Mouse (Mus musculus): ENCODE results near the gene Olfr328.
"Not testable (repeated sequence)": the region's sequence is repeated elsewhere in the genome, so short reads cannot be mapped to it uniquely, and the experiment has no call there.

Gene Olfr328

GRCm38 (mm10) chr11:58555536-58555935 lies at the start of gene Olfr328:
Gene Olfr328 (minus strand): TSS chr11:58555636.
- DNase-seq, result no peak

- DNase-seq, result no peak
These were observed 49.8 kb upstream of the Olfr328 start for GRCm38 (mm10) chr11:58605228-58605627.

- no peak for DNase-seq
These were observed 49.3 kb upstream of the Olfr328 start for GRCm38 (mm10) chr11:58604688-58605087.

- no peak for DNase-seq
These were observed 47.5 kb upstream of the Olfr328 start for GRCm38 (mm10) chr11:58602800-58603560.

GRCm38 (mm10) chr11:58602062-58602461 lies 46.6 kb upstream of the Olfr328 start:
- no peak for DNase-seq

- no peak for DNase-seq
These were observed 42.4 kb upstream of the Olfr328 start for GRCm38 (mm10) chr11:58597837-58598236.

- DNase-seq, result no peak
These were observed 39.4 kb upstream of the Olfr328 start, which contains the start of gene Olfr324 for GRCm38 (mm10) chr11:58594814-58595213. Gene Olfr324 (plus strand): TSS chr11:58595114.

GRCm38 (mm10) chr11:58588620-58589250 lies 33.3 kb upstream of the Olfr328 start:
- no peak for DNase-seq

- peak in 1 of 2 experiments; percentile 3 for DNase-seq
These were observed 32.5 kb upstream of the Olfr328 start for GRCm38 (mm10) chr11:58587898-58588348.

GRCm38 (mm10) chr11:58578636-58579035 lies 23.2 kb upstream of the Olfr328 start:
- DNase-seq, result no peak

- no peak for DNase-seq
These were observed 22.0 kb upstream of the Olfr328 start, which contains the start of gene Olfr325 for GRCm38 (mm10) chr11:58577430-58577829. Gene Olfr325 (plus strand): TSS chr11:58577730.

- no peak for DNase-seq
These were observed 15.0 kb upstream of the Olfr328 start, which contains the start of gene Olfr224 for GRCm38 (mm10) chr11:58570405-58570804. Gene Olfr224 (minus strand): TSS chr11:58570553.

GRCm38 (mm10) chr11:58546322-58546721 lies 9.1 kb downstream of the Olfr328 start, which contains the start of gene Olfr329-ps:
Gene Olfr329-ps (minus strand): TSS chr11:58546422.
- DNase-seq, result no peak

- not testable (repeated sequence) for DNase-seq
These were observed 20.7 kb downstream of the Olfr328 start, which contains the start of gene Olfr330 for GRCm38 (mm10) chr11:58534736-58535135. Gene Olfr330 (minus strand): TSS chr11:58534836.

- DNase-seq, result peak; percentile 1 to 15
These were observed 35.7 kb downstream of the Olfr328 start for GRCm38 (mm10) chr11:58519756-58520155.

GRCm38 (mm10) chr11:58518916-58519315 lies 36.5 kb downstream of the Olfr328 start:
- DNase-seq, result peak; percentile 59 to 66

- DNase-seq, result not testable (repeated sequence)
These were observed 46.4 kb downstream of the Olfr328 start for GRCm38 (mm10) chr11:58509058-58509457.

- not testable (repeated sequence) for DNase-seq
These were observed 53.0 kb downstream of the Olfr328 start, which contains the start of gene Olfr331 for GRCm38 (mm10) chr11:58502472-58502871. Gene Olfr331 (minus strand): TSS chr11:58502572.

All from lung, adult 18-20 months (tissue).